Mouse (Mus musculus) brain, embryonic 14.5 days (tissue): Measurements from ENCODE around the gene Antxrl.

ENCODE experiments used
- CTCF ChIP-seq: fragments of 200-500 bp; IDR thresholded peaks from 2 replicates; pipeline ENCODE4 v1.5.1; 2012; ENCODE audit warnings: inconsistent platforms, mild to moderate bottlenecking, moderate library complexity, borderline replicate concordance; ENCODE audit not compliant: insufficient read depth, insufficient read length; ENCODE audit errors: extremely low read depth
- POLR2A ChIP-seq: fragments of 200-500 bp; IDR thresholded peaks from 2 replicates; pipeline ENCODE4 v1.6.1; 2012; ENCODE audit warnings: mild to moderate bottlenecking, inconsistent platforms, borderline replicate concordance; ENCODE audit not compliant: poor library complexity, insufficient read depth, insufficient read length, severe bottlenecking; ENCODE audit errors: extremely low read depth

DNA sequence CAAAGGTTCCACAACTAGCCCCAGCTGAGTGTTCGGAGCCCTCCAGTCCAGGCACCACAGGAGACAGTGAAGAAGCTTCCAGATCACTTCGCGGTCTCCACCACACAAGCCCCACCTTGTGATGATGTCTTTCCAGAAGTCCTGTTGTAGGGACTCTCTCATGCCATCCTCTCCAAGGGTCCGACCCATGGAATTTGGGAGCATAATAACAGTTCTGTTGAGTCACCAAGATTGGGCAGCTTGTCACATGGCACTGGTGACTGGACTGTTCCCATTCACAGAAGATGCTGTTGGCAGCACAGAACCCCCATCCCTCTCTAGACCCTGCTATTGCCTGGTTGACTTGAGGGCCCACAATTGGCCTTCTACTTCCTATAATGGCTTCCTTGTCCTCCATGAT is 36.1 kb upstream of the Antxrl start, which contains the start of gene Gm5460:
- no peak for TF ChIP-seq POLR2A
- TF ChIP-seq CTCF = no peak
